Mouse (Mus musculus) intestine, embryonic 14.5 days (tissue): ENCODE measurements around the gene Gm45711. TPM values are rescaled to one million over a fixed set of nuclear protein-coding genes. Genes with fewer than 3 reads are reported as not detected.
"Not testable (repeated sequence)": the region's sequence is repeated elsewhere in the genome, so short reads cannot be mapped to it uniquely, and the experiment has no call there.

Experiments used
- ATAC-seq: fragments of 200-750 bp; cut with Nextera tagmentation; replicated peaks from 2 replicates; pipeline ENCODE4 v1.8.0; 2017; ENCODE audit warnings: low read depth, moderate number of reproducible peaks, moderate TSS enrichment, moderate library complexity; ENCODE audit not compliant: low FRiP score, low TSS enrichment
- DNase-seq: peaks from one replicate; pipeline ENCODE4 v3.0.0-alpha.2; 2018; ENCODE audit warnings: low spot score
- H3K27ac ChIP-seq: fragments of 300-500 bp; sonication (generic); 2 replicates; pipeline ENCODE4 v1.5.1; 2014; ENCODE audit warnings: low read depth, mild to moderate bottlenecking, control low read depth
- H3K27me3 ChIP-seq: fragments of 300-500 bp; sonication (generic); replicated peaks from 2 replicates; pipeline ENCODE4 v1.6.1; 2014; ENCODE audit warnings: low read length, control low read depth; ENCODE audit not compliant: control insufficient read depth, insufficient read depth
- H3K36me3 ChIP-seq: fragments of 300-500 bp; sonication (generic); 2 replicates; pipeline ENCODE4 v1.6.1; 2014; ENCODE audit warnings: low read length, control low read depth; ENCODE audit not compliant: control insufficient read depth, insufficient read depth
- H3K4me1 ChIP-seq: fragments of 300-500 bp; sonication (generic); replicated peaks from 2 replicates; pipeline ENCODE4 v1.6.1; 2014; ENCODE audit warnings: low read length, control low read depth, mixed read lengths; ENCODE audit not compliant: control insufficient read depth, insufficient read depth
- H3K4me2 ChIP-seq: fragments of 300-500 bp; sonication (generic); 2 replicates; pipeline ENCODE4 v1.6.1; 2014; ENCODE audit warnings: low read length
- H3K4me3 ChIP-seq: fragments of 300-500 bp; sonication (generic); 2 replicates; pipeline ENCODE4 v1.5.1; 2014; ENCODE audit warnings: low read depth, low read length, control low read depth, mixed read lengths
- H3K9ac ChIP-seq: fragments of 300-500 bp; sonication (generic); 2 replicates; pipeline ENCODE4 v1.6.1; 2014; ENCODE audit warnings: mild to moderate bottlenecking, low read length
- H3K9me3 ChIP-seq: fragments of 300-500 bp; sonication (generic); 2 replicates; pipeline ENCODE4 v1.6.1; 2016; ENCODE audit warnings: low read length, control low read depth; ENCODE audit not compliant: control insufficient read depth
- WGBS: fragments of 180-500 bp; shearing (Covaris S2); extraction: QIAGEN DNeasy Blood & Tissue Kit; methylation state at CpG from one replicate; pipeline ENCODE4 v1.1.7; 2014; 5-methylcytosine and 5-hydroxymethylcytosine counted together
- polyA plus RNA-seq: library from polyadenylated mRNA; unstranded; fragments of >200 nt; fragmentation: Nextera tagmentation; extraction: Ambion mirVana; gene quantifications from 2 replicates; pipeline ENCODE4 v1.2.1, GENCODE M21; 2014

Gm45711 gene
- polyA plus RNA-seq, 1 experiment from 2014 or later = not detected

- H3K27ac ChIP-seq, H3K9me3 ChIP-seq, H3K4me3 ChIP-seq, DNase-seq, H3K4me2 ChIP-seq, ATAC-seq, H3K27me3 ChIP-seq, H3K36me3 ChIP-seq, H3K9ac ChIP-seq, H3K4me1 ChIP-seq: not testable (repeated sequence)
- WGBS = 91% methylated on average over 4 of the region's 4 CpGs
Measured at GRCm38 (mm10) chr8:104302536-104302935, 7.3 kb downstream of the Gm45711 start.

GRCm38 (mm10) chr8:104301577-104301976 lies 8.3 kb downstream of the Gm45711 start:
- not testable (repeated sequence) for H3K4me2 ChIP-seq, DNase-seq

GRCm38 (mm10) chr8:104294396-104294795 lies 15.5 kb downstream of the Gm45711 start:
- Histone ChIP-seq H3K27ac (no peak overlapping the region), H3K4me3 (no peak overlapping the region), H3K27me3 (no peaks in the 10 kb centered on the region), H3K9me3 (no peaks in the 10 kb centered on the region), H3K4me2 (no peak overlapping the region), H3K9ac (no peak overlapping the region), H3K36me3 (no peaks in the 10 kb centered on the region), H3K4me1 (no peaks in the 10 kb centered on the region)
- WGBS = 94% methylated on average over 1 of the region's 1 CpGs
- DNase-seq (no peak), ATAC-seq (no peak)

More at GRCm38 (mm10) chr8:104301577-104301976, 8.3 kb downstream of the Gm45711 start:
- not testable (repeated sequence) for H3K27me3 ChIP-seq, H3K4me3 ChIP-seq, H3K9me3 ChIP-seq, H3K36me3 ChIP-seq, H3K27ac ChIP-seq, H3K9ac ChIP-seq, ATAC-seq, H3K4me1 ChIP-seq
- 25% methylated on average over 3 of the region's 3 CpGs for WGBS

- not testable (repeated sequence) for H3K36me3 ChIP-seq, ATAC-seq, H3K27me3 ChIP-seq, H3K4me2 ChIP-seq, DNase-seq, H3K4me3 ChIP-seq, H3K9me3 ChIP-seq, H3K9ac ChIP-seq, H3K27ac ChIP-seq, H3K4me1 ChIP-seq
- 87% methylated on average over 11 of the region's 12 CpGs for WGBS
Measured at GRCm38 (mm10) chr8:104293081-104293480, 16.8 kb downstream of the Gm45711 start, which contains the start of gene Cmtm2a. Cmtm2a (minus strand) TSS chr8:104293181.

GRCm38 (mm10) chr8:104268937-104269440 lies 40.9 kb downstream of the Gm45711 start:
- no peaks in the 10 kb centered on the region for H3K4me1 ChIP-seq
- ATAC-seq = no peak
- H3K9ac ChIP-seq = no peak overlapping the region
- H3K36me3 ChIP-seq = peaks cover 5% of the 10 kb centered on the region; the same call in 1 of the 2 replicates
- H3K9me3 ChIP-seq = no peaks in the 10 kb centered on the region
- no peak overlapping the region for H3K4me2 ChIP-seq
- 86% methylated on average over 6 of the region's 6 CpGs for WGBS
- no peak overlapping the region for H3K4me3 ChIP-seq
- no peak overlapping the region for H3K27ac ChIP-seq
- DNase-seq = no peak
- H3K27me3 ChIP-seq = no peaks in the 10 kb centered on the region

- no peaks in the 10 kb centered on the region for H3K4me1 ChIP-seq
- H3K9me3 ChIP-seq = no peaks in the 10 kb centered on the region
- no peak overlapping the region for H3K27ac ChIP-seq
- no peak overlapping the region for H3K9ac ChIP-seq
- H3K36me3 ChIP-seq = peaks cover 10% of the 10 kb centered on the region; the same call in 1 of the 2 replicates
- no peak overlapping the region for H3K4me3 ChIP-seq
- ATAC-seq = no peak
- no peak overlapping the region for H3K4me2 ChIP-seq
- H3K27me3 ChIP-seq = no peaks in the 10 kb centered on the region
- no peak for DNase-seq
Measured at GRCm38 (mm10) chr8:104268368-104268767, 41.5 kb downstream of the Gm45711 start.

- not testable (repeated sequence) for H3K27me3 ChIP-seq, DNase-seq, H3K9me3 ChIP-seq, H3K4me2 ChIP-seq, H3K9ac ChIP-seq, H3K4me3 ChIP-seq, H3K27ac ChIP-seq, ATAC-seq, H3K4me1 ChIP-seq
- WGBS = 94% methylated on average over 22 of the region's 22 CpGs
- H3K36me3 ChIP-seq = peaks cover 23% of the 10 kb centered on the region
Measured at GRCm38 (mm10) chr8:104264271-104264935, 45.5 kb downstream of the Gm45711 start.

GRCm38 (mm10) chr8:104261802-104262201 lies 48.1 kb downstream of the Gm45711 start:
- H3K27ac ChIP-seq, ATAC-seq: not testable (repeated sequence)
- 93% methylated on average over 5 of the region's 5 CpGs for WGBS

GRCm38 (mm10) chr8:104253016-104253415 lies 56.9 kb downstream of the Gm45711 start:
- DNase-seq = no peak
- H3K9me3 ChIP-seq = 0 out of 2 replicates have a peak, but pooled peaks cover under 1% of the 10 kb centered on the region
- no peak overlapping the region for H3K27ac ChIP-seq
- H3K4me3 ChIP-seq = no peak overlapping the region
- H3K4me1 ChIP-seq = peaks cover 11% of the 10 kb centered on the region; the same call in 1 of the 2 replicates
- peaks cover 8% of the 10 kb centered on the region for H3K36me3 ChIP-seq
- no peak for ATAC-seq
- H3K9ac ChIP-seq = no peak overlapping the region
- H3K4me2 ChIP-seq = no peak overlapping the region
- WGBS = 91% methylated on average over 3 of the region's 3 CpGs
- no peaks in the 10 kb centered on the region for H3K27me3 ChIP-seq

More at GRCm38 (mm10) chr8:104261802-104262201, 48.1 kb downstream of the Gm45711 start:
- peaks cover 45% of the 10 kb centered on the region for H3K36me3 ChIP-seq
- not testable (repeated sequence) for H3K4me1 ChIP-seq, H3K4me3 ChIP-seq, H3K9ac ChIP-seq, H3K4me2 ChIP-seq, DNase-seq, H3K27me3 ChIP-seq, H3K9me3 ChIP-seq
